Mouse (Mus musculus) cerebellum, adult 11 months (tissue): ENCODE data around the gene Tmem88.

Experiments used
- DNase-seq: peaks from one replicate; pipeline ENCODE4 v3.0.0; 2022

The Tmem88 gene

GRCm38 (mm10) chr11:69356544-69356943, 41.5 kb downstream of the Tmem88 start:
- no peak for DNase-seq
